Mouse (Mus musculus): ENCODE data around the gene Muc1.

Gene Muc1

GRCm38 (mm10) chr3:89270051-89270755 lies 41.3 kb downstream of the Muc1 start, which contains the start of gene Slc50a1:
Slc50a1 (minus strand) TSS chr3:89270570.
- peak; percentile 88 for DNase-seq (ENCODE audit: low spot score)

- peak; percentile 53 for DNase-seq (ENCODE audit: low spot score)
These were observed 42.0 kb downstream of the Muc1 start for GRCm38 (mm10) chr3:89270891-89271290.

GRCm38 (mm10) chr3:89271760-89272159 lies 42.9 kb downstream of the Muc1 start:
- DNase-seq (ENCODE audit: low spot score): no peak

GRCm38 (mm10) chr3:89276061-89276460 lies 47.2 kb downstream of the Muc1 start:
- DNase-seq (ENCODE audit: low spot score): peak; percentile 37

- peak; percentile 27 for DNase-seq (ENCODE audit: low spot score)
These were observed 48.6 kb downstream of the Muc1 start for GRCm38 (mm10) chr3:89277281-89278021.

GRCm38 (mm10) chr3:89278107-89278506 lies 49.2 kb downstream of the Muc1 start:
- peak; percentile 24 for DNase-seq (ENCODE audit: low spot score)

GRCm38 (mm10) chr3:89278643-89279042 lies 49.8 kb downstream of the Muc1 start:
- DNase-seq (ENCODE audit: low spot score): no peak

GRCm38 (mm10) chr3:89279153-89279890 lies 50.5 kb downstream of the Muc1 start:
- peak; percentile 84 for DNase-seq (ENCODE audit: low spot score)

GRCm38 (mm10) chr3:89280050-89280605 lies 51.3 kb downstream of the Muc1 start:
- DNase-seq (ENCODE audit: low spot score): no peak

- DNase-seq (ENCODE audit: low spot score): peak; percentile 59
These were observed 52.0 kb downstream of the Muc1 start, which contains the start of gene Efna1 for GRCm38 (mm10) chr3:89280606-89281511. Efna1 (minus strand) TSS chr3:89281142.

GRCm38 (mm10) chr3:89281579-89282290 lies 52.9 kb downstream of the Muc1 start:
- DNase-seq (ENCODE audit: low spot score): peak; percentile 82

GRCm38 (mm10) chr3:89282291-89282643 lies 53.4 kb downstream of the Muc1 start:
- no peak for DNase-seq (ENCODE audit: low spot score)

Measured in ovary, postnatal 36 days (tissue).